Mouse (Mus musculus): ENCODE results near the gene Cwf19l1. TPM values are rescaled to one million over a fixed set of nuclear protein-coding genes. Genes with fewer than 3 reads are reported as not detected.
A peak's percentile ranks its signal among the peaks of the same experiment; 100 is the strongest.
"Not testable (repeated sequence)": the region's sequence is repeated elsewhere in the genome, so short reads cannot be mapped to it uniquely, and the experiment has no call there.

Gene Cwf19l1
- polyA plus RNA-seq, 1 experiment: 9.9 TPM

DNA sequence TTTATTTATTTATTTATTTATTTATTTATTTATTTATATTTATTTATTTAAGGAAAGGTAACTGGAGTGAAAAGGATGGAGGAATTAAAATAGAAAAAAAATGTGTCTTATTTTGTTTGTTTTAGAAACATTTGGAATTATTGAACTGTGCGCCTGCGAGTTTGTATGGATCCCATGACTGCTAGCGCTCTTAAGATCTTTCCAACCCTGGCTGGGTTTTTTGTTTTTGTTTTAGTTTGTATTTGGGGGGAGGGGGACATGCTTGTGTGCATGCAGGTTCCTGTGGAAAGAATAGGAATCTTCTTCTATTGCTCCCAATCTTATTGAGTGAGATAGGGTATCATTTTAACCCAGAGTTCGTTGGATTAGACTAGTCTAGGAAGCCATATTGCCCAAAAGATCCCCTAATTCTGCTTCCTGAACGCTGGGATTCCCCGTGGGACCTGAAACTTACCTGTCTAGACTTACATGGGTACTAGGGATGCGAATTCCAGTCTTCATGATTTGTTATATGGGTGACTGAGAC lies 347 bp upstream of the Cwf19l1 start:
- Histone ChIP-seq H3K27ac (replicated peaks; ENCODE audit: low read depth, low read length) (no peak overlapping the region), H3K4me1 (ENCODE audit: control insufficient read depth, insufficient read depth, insufficient read length, low read length) (no peaks in the 10 kb centered on the region; the same call in 1 of the 2 replicates), H3K4me3 (ENCODE audit: insufficient read depth, low read depth, low read length) (peak overlapping the region; percentile 57)

- no peak overlapping the region for H3K27ac ChIP-seq (replicated peaks; ENCODE audit: low read depth, low read length)
- no peaks in the 10 kb centered on the region; the same call in 1 of the 2 replicates for H3K4me1 ChIP-seq (ENCODE audit: control insufficient read depth, insufficient read depth, insufficient read length, low read length)
- no peak overlapping the region for H3K4me3 ChIP-seq (ENCODE audit: insufficient read depth, low read depth, low read length)
Observed at GRCm38 (mm10) chr19:44132917-44133316, 2.8 kb downstream of the Cwf19l1 start.

DNA sequence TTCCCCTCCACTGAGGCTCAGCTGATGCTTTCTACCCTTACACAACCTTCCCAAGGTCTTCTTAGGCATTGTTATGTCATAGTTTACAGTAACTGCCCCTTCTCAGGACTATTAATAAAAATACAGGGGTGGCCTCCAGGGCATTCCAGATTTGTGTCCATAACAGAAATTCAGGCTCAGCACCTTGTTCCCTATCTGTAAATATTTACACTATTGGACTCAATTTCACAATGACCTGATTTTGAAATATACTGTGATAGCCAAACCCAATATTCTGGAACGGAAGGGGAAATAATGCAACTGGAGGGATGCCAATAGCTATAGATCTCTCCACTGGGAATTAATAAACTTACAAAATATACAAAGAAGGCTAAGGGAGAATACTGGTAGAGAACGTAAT lies 7.1 kb downstream of the Cwf19l1 start:
- Histone ChIP-seq H3K4me1 (ENCODE audit: control insufficient read depth, insufficient read depth, insufficient read length, low read length) (no peaks in the 10 kb centered on the region), H3K27ac (replicated peaks; ENCODE audit: low read depth, low read length) (no peak overlapping the region), H3K4me3 (ENCODE audit: insufficient read depth, low read depth, low read length) (no peak overlapping the region)

DNA sequence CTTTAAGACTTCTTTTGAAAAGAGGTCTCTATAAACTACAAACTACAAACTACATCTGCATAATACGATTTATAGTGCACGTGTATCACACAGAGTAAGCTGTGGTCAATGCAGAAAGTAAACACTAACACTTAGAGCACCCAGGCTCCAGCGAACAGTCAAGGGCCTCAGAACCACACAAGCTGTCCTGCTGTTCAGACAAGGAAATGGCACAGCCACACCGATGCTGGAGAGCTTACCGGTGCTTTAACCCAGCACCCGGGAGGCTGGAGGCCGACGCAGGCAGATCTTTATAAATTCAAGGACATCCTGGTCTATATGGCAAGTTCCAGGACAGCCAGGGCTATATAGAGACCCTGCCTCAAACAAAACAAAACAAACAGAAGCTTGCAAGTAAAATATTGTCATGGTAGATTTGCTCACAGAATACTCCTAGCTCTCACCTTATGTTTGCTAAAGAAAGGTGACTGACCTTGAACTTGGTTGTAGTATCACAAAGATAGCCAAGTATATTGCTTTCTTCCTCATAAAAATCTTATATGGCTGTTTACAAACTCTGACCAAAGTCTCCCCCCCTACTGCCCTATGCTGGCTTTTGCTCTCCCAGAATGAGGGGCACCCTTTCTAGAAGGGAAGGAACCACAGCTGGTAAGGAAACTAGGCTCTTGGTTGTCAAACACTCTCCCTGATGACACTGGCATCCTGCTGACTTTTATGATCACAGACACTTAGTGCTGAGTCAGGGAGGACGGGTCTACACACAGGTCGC lies 7.8 kb downstream of the Cwf19l1 start:
- no peak overlapping the region for H3K4me3 ChIP-seq (ENCODE audit: insufficient read depth, low read depth, low read length)
- no peaks in the 10 kb centered on the region for H3K4me1 ChIP-seq (ENCODE audit: control insufficient read depth, insufficient read depth, insufficient read length, low read length)
- no peak overlapping the region for H3K27ac ChIP-seq (replicated peaks; ENCODE audit: low read depth, low read length)

DNA sequence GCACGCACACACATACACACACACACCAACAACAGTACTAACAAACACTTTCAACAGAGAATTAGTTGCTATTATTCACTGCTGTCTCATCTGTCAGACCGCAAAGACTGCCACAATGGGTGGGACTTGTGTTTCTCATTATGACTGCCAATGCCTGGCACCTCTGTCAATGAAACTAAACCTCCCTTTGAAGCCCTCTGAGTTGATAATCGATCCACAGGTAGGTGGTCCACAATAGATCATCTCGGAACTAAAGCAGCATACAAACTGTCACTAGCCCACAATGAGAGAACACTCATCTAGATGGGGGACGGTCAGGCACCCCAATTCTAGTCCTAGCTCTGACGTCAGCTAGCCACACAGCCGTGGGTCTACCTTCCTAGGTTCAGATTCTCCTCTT lies 14.5 kb downstream of the Cwf19l1 start:
- no peaks in the 10 kb centered on the region for H3K4me1 ChIP-seq (ENCODE audit: control insufficient read depth, insufficient read depth, insufficient read length, low read length)
- H3K4me3 ChIP-seq (ENCODE audit: insufficient read depth, low read depth, low read length): no peak overlapping the region
- H3K27ac ChIP-seq (replicated peaks; ENCODE audit: low read depth, low read length): no peak overlapping the region

- not testable (repeated sequence) for H3K27ac ChIP-seq (replicated peaks; ENCODE audit: low read depth, low read length); H3K4me1 ChIP-seq (ENCODE audit: control insufficient read depth, insufficient read depth, insufficient read length, low read length); H3K4me3 ChIP-seq (ENCODE audit: insufficient read depth, low read depth, low read length)
Observed at GRCm38 (mm10) chr19:44120686-44121085, 15.0 kb downstream of the Cwf19l1 start.

GRCm38 (mm10) chr19:44117793-44118192 lies 17.9 kb downstream of the Cwf19l1 start:
- Histone ChIP-seq H3K27ac (replicated peaks; ENCODE audit: low read depth, low read length) (no peak overlapping the region), H3K4me3 (ENCODE audit: insufficient read depth, low read depth, low read length) (no peak overlapping the region), H3K4me1 (ENCODE audit: control insufficient read depth, insufficient read depth, insufficient read length, low read length) (no peaks in the 10 kb centered on the region)

- no peak overlapping the region for H3K4me3 ChIP-seq (ENCODE audit: insufficient read depth, low read depth, low read length)
- no peak overlapping the region for H3K27ac ChIP-seq (replicated peaks; ENCODE audit: low read depth, low read length)
- H3K4me1 ChIP-seq (ENCODE audit: control insufficient read depth, insufficient read depth, insufficient read length, low read length): peaks cover 3% of the 10 kb centered on the region; the same call in 1 of the 2 replicates
Observed at GRCm38 (mm10) chr19:44111706-44112105, 24.0 kb downstream of the Cwf19l1 start.

GRCm38 (mm10) chr19:44110356-44110755 lies 25.3 kb downstream of the Cwf19l1 start:
- Histone ChIP-seq H3K27ac (replicated peaks; ENCODE audit: low read depth, low read length) (no peak overlapping the region), H3K4me1 (ENCODE audit: control insufficient read depth, insufficient read depth, insufficient read length, low read length) (peaks cover 5% of the 10 kb centered on the region; the same call in 1 of the 2 replicates)

DNA sequence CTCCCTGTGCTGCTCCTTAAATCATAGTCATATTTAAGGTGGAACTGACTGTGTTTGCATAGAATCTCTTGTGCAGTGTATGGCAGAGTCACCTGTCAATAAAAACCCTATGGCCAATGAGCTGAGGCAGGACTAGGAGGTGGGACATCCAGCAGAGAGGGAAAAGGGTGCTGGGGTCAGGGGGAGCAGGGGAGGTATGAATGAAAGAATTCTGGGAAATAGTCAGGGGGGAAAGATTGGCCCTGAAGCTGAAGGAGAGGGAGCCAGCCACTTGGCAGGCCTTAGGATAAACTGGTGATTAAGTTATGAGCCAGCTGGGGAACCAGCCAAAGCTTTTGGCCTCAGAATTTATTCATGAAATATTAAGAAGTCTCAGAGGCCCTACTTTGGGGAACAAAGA lies 26.7 kb downstream of the Cwf19l1 start:
- no peak overlapping the region for H3K4me3 ChIP-seq (ENCODE audit: insufficient read depth, low read depth, low read length)
- H3K27ac ChIP-seq (replicated peaks; ENCODE audit: low read depth, low read length): no peak overlapping the region
- H3K4me1 ChIP-seq (ENCODE audit: control insufficient read depth, insufficient read depth, insufficient read length, low read length): peaks cover 5% of the 10 kb centered on the region; the same call in 1 of the 2 replicates

More at GRCm38 (mm10) chr19:44110356-44110755, 25.3 kb downstream of the Cwf19l1 start:
- H3K4me3 ChIP-seq (ENCODE audit: insufficient read depth, low read depth, low read length): no peak overlapping the region

GRCm38 (mm10) chr19:44107661-44108521 lies 27.8 kb downstream of the Cwf19l1 start:
- H3K4me1 ChIP-seq (ENCODE audit: control insufficient read depth, insufficient read depth, insufficient read length, low read length): peaks cover 5% of the 10 kb centered on the region; the same call in 1 of the 2 replicates
- peak overlapping the region; percentile 58 for H3K4me3 ChIP-seq (ENCODE audit: insufficient read depth, low read depth, low read length)
- peak overlapping the region; percentile 14; the same call in 1 of the 2 replicates for H3K27ac ChIP-seq (replicated peaks; ENCODE audit: low read depth, low read length)

DNA sequence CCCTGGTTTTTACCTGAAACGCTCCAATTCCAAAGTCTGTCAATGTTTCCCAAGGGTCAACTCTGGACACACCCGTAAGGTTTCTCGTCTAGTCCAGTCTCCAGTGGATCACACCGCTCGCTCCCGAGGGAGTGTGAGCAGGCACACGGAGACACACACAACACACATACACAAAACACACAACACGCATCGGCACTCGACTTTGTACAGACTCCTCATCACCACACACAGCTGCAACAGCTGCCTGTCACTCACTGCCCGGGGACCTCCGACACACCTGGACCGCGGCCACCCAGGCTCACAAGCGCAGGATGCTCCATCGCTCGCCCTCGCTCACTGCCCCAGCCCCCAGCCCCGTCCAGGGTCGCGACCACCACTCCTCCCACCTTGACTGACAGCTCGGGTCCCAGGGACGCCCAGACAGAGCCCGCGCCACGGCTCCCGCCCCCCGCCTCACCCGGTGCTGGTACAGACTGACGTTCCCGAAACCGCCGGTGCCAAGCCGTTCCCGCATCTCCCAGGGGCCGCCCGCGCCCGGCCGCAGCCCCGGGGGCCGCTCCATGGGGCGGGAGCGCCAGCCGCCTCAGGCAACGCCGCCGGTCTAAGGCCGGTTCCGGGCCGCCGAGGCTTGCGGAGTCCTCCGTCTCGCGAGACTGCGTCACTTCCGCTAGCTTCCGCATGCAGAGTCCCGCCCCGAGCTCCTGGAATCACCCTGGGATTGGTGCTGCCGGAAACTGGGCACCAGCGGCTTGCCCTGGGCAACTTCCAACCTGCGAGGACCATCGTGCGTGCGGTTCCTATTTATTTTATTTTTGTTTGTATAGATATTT lies 28.6 kb downstream of the Cwf19l1 start, which contains the start of gene Chuk:
Gene Chuk (minus strand): TSS at position 650 of the 830 bp plus-strand sequence.
- Histone ChIP-seq H3K4me1 (ENCODE audit: control insufficient read depth, insufficient read depth, insufficient read length, low read length) (peaks cover 5% of the 10 kb centered on the region; the same call in 1 of the 2 replicates), H3K4me3 (ENCODE audit: insufficient read depth, low read depth, low read length) (peak within 1 kb of the TSS; percentile 82), H3K27ac (replicated peaks; ENCODE audit: low read depth, low read length) (peak within 1 kb of the TSS; percentile 51)

DNA sequence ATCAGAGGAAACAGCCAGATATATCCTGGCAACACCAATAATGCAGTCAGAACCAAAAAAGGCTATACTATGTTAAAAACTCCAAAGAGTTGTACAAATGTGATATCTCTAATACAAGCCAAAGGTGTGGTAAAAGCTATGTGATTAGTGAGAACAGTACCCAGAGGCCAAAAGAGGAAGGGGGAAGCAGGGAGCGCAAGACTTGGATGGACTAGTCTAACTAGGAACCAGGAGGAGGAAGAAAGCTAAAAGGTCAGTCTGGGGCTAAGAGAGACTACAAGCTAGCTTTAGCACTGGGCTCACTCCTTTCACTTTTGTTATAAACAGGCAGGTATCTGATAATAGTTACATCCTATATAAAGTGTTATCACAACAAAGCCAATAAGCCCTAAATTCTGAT lies 31.3 kb downstream of the Cwf19l1 start:
- no peak overlapping the region for H3K27ac ChIP-seq (replicated peaks; ENCODE audit: low read depth, low read length)
- H3K4me1 ChIP-seq (ENCODE audit: control insufficient read depth, insufficient read depth, insufficient read length, low read length): peaks cover 5% of the 10 kb centered on the region; the same call in 1 of the 2 replicates
- H3K4me3 ChIP-seq (ENCODE audit: insufficient read depth, low read depth, low read length): no peak overlapping the region

GRCm38 (mm10) chr19:44103001-44103400 lies 32.7 kb downstream of the Cwf19l1 start:
- Histone ChIP-seq H3K27ac (replicated peaks; ENCODE audit: low read depth, low read length) (no peak overlapping the region), H3K4me1 (ENCODE audit: control insufficient read depth, insufficient read depth, insufficient read length, low read length) (peaks cover 4% of the 10 kb centered on the region; the same call in 1 of the 2 replicates), H3K4me3 (ENCODE audit: insufficient read depth, low read depth, low read length) (no peak overlapping the region)
